Mouse (Mus musculus) liver, embryonic 14.5 days (tissue): ENCODE measurements around the gene Clec2h. TPM values are rescaled to one million over a fixed set of nuclear protein-coding genes. Genes with fewer than 3 reads are reported as not detected.

Source experiments
- ATAC-seq: fragments of 200-750 bp; cut with Nextera tagmentation; 2 replicates; pipeline ENCODE4 v1.8.0; 2017; ENCODE audit warnings: moderate number of reproducible peaks, mild to moderate bottlenecking, moderate library complexity; ENCODE audit not compliant: insufficient read depth
- DNase-seq, 3 experiments: peaks; one replicate each; pipeline ENCODE4 v3.0.0-alpha.2; 2012 to 2013; ENCODE audit warnings: low read depth in 3 of 3, low spot score in 3 of 3
- H3K27ac ChIP-seq: fragments of 300-500 bp; sonication (generic); 2 replicates; pipeline ENCODE4 v1.5.1; 2014; ENCODE audit warnings: moderate library complexity, mild to moderate bottlenecking, control low read depth, inconsistent platforms
- H3K27me3 ChIP-seq: fragments of 300-500 bp; sonication (generic); 2 replicates; pipeline ENCODE4 v1.6.1; 2014; ENCODE audit warnings: mild to moderate bottlenecking, low read length, moderate library complexity; ENCODE audit not compliant: control insufficient read depth, insufficient read depth
- H3K36me3 ChIP-seq: fragments of 300-500 bp; sonication (generic); replicated peaks from 2 replicates; pipeline ENCODE4 v1.6.1; 2014; ENCODE audit warnings: low read depth; ENCODE audit not compliant: control insufficient read depth, insufficient read depth
- H3K4me1 ChIP-seq, 2 experiments: fragments of 200-500 bp in 1 of 2; fragments of 300-500 bp in 1 of 2; sonication (generic) in 1 of 2; replicated peaks; 2 replicates each; pipeline ENCODE4 v1.6.1; 2012 to 2014; ENCODE audit warnings: antibody characterized with exemption in 1 of 2, inconsistent platforms in 1 of 2, low read length in 1 of 2; ENCODE audit not compliant: control insufficient read depth in 2 of 2, insufficient read depth in 2 of 2
- H3K4me2 ChIP-seq: fragments of 300-500 bp; sonication (generic); 2 replicates; pipeline ENCODE4 v1.6.1; 2014; ENCODE audit warnings: low read depth, mild to moderate bottlenecking, control low read depth, moderate library complexity
- H3K4me3 ChIP-seq, 2 experiments: fragments of 200-500 bp in 1 of 2; fragments of 300-500 bp in 1 of 2; sonication (generic) in 1 of 2; 2 replicates each; pipeline ENCODE4 v1.5.1; 2012 to 2014; ENCODE audit warnings: low read depth in 2 of 2, low read length in 2 of 2, mild to moderate bottlenecking in 2 of 2, control low read depth in 1 of 2, inconsistent platforms in 1 of 2, moderate library complexity in 1 of 2; ENCODE audit not compliant: insufficient read depth in 1 of 2
- H3K9ac ChIP-seq: fragments of 300-500 bp; sonication (generic); replicated peaks from 2 replicates; pipeline ENCODE4 v1.6.1; 2014; ENCODE audit warnings: mild to moderate bottlenecking, control low read depth, moderate library complexity
- H3K9me3 ChIP-seq: fragments of 300-500 bp; sonication (generic); 2 replicates; pipeline ENCODE4 v1.6.1; 2016; ENCODE audit warnings: low read length, mixed read lengths; ENCODE audit not compliant: control insufficient read depth
- CTCF ChIP-seq: IDR thresholded peaks from 2 replicates; pipeline ENCODE4 v1.5.1; 2016; ENCODE audit warnings: antibody characterized with exemption, low read depth, control low read depth
- EP300 ChIP-seq: IDR thresholded peaks from 2 replicates; pipeline ENCODE4 v1.6.1; 2016; ENCODE audit warnings: antibody characterized with exemption, low read depth
- WGBS: fragments of 180-500 bp; shearing (Covaris S2); extraction: QIAGEN DNeasy Blood & Tissue Kit; methylation state at CpG from one replicate; pipeline ENCODE4 v1.1.7; 2014; ENCODE audit not compliant: insufficient replicate concordance; 5-methylcytosine and 5-hydroxymethylcytosine counted together
- polyA plus RNA-seq, 2 experiments: library from polyadenylated mRNA; depleted of rRNA in 1 of 2; stranded (reverse) in 1 of 2; unstranded in 1 of 2; fragments of >200 nt; fragmentation: Nextera tagmentation in 1 of 2; extraction: Ambion mirVana in 1 of 2; gene quantifications; 2 replicates each; pipeline versions ENCODE4 v1.2.1 to v1.2.3; 2012 to 2014

Clec2h gene
- polyA plus RNA-seq, 2 experiments, result 0.07 TPM; not detected in 1

- TF ChIP-seq CTCF (no peak), EP300 (no peak)
These were observed 60.8 kb downstream of the Clec2h start, which contains the start of gene Klrb1 for GRCm38 (mm10) chr6:128722959-128723358. TSS of gene Klrb1 (minus strand) at chr6:128723059.

More at GRCm38 (mm10) chr6:128722959-128723358, 60.8 kb downstream of the Clec2h start, which contains the start of gene Klrb1:
- Histone ChIP-seq H3K4me3 (no peak within 1 kb of the TSS), H3K9me3 (no peaks in the 10 kb centered on the region), H3K4me2 (no peak within 1 kb of the TSS), H3K9ac (no peak within 1 kb of the TSS), H3K27ac (no peak within 1 kb of the TSS), H3K27me3 (no peaks in the 10 kb centered on the region), H3K36me3 (no peaks in the 10 kb centered on the region), H3K4me1 (no peaks in the 10 kb centered on the region)
- ATAC-seq, result no peak
- no peak for DNase-seq
- 56% methylated on average over 4 of the region's 4 CpGs for WGBS

Other genes starting within 250 kb of the Clec2h start
- 9.4 and 9.8 TPM in 2 replicates for gene Itfg2, start 237.5 kb upstream of the Clec2h start, polyA plus RNA-seq (2012; rRNA removed)
- gene Itfg2, start 237.5 kb upstream of the Clec2h start, polyA plus RNA-seq (2014; fragmentation: Nextera tagmentation; extraction: Ambion mirVana), result 8.7 and 11.9 TPM in 2 replicates
- gene Fkbp4, start 223.7 kb upstream of the Clec2h start, polyA plus RNA-seq (2012; rRNA removed), result 86.7 and 121 TPM in 2 replicates
- 158 and 179 TPM in 2 replicates for gene Fkbp4, start 223.7 kb upstream of the Clec2h start, polyA plus RNA-seq (2014; fragmentation: Nextera tagmentation; extraction: Ambion mirVana)
- gene Pzp, start 135.7 kb upstream of the Clec2h start, polyA plus RNA-seq (2012; rRNA removed), result 119 and 187 TPM in 2 replicates
- gene Pzp, start 135.7 kb upstream of the Clec2h start, polyA plus RNA-seq (2014; fragmentation: Nextera tagmentation; extraction: Ambion mirVana), result 201 and 204 TPM in 2 replicates
- gene A2ml1, start 80.8 kb upstream of the Clec2h start, polyA plus RNA-seq (2012; rRNA removed), result 4.0 and 7.9 TPM in 2 replicates
- gene A2ml1, start 80.8 kb upstream of the Clec2h start, polyA plus RNA-seq (2014; fragmentation: Nextera tagmentation; extraction: Ambion mirVana), result 12.7 and 13.1 TPM in 2 replicates
- 0.03 and 0.11 TPM in 2 replicates for gene Klrb1a, start 38.9 kb upstream of the Clec2h start, polyA plus RNA-seq (2012; rRNA removed)
- gene Klrb1a, start 38.9 kb upstream of the Clec2h start, polyA plus RNA-seq (2014; fragmentation: Nextera tagmentation; extraction: Ambion mirVana), result 0.14 and 0.55 TPM in 2 replicates
- gene Klrb1, start 60.7 kb downstream of the Clec2h start, polyA plus RNA-seq (2012; rRNA removed), result not detected in 2 replicates
- gene Klrb1, start 60.7 kb downstream of the Clec2h start, polyA plus RNA-seq (2014; fragmentation: Nextera tagmentation; extraction: Ambion mirVana), result not detected in 2 replicates
- gene Klrb1c, start 126.8 kb downstream of the Clec2h start, polyA plus RNA-seq (2012; rRNA removed), result 0.04 and 0.09 TPM in 2 replicates
- 0.09 and 0.25 TPM in 2 replicates for gene Klrb1c, start 126.8 kb downstream of the Clec2h start, polyA plus RNA-seq (2014; fragmentation: Nextera tagmentation; extraction: Ambion mirVana)
- gene Gm44511, start 163.9 kb downstream of the Clec2h start, polyA plus RNA-seq (2012; rRNA removed), result not detected in 2 replicates
- not detected in 2 replicates for gene Gm44511, start 163.9 kb downstream of the Clec2h start, polyA plus RNA-seq (2014; fragmentation: Nextera tagmentation; extraction: Ambion mirVana)
- 0.08 and 0.18 TPM in 2 replicates for gene Klrb1b, start 163.9 kb downstream of the Clec2h start, polyA plus RNA-seq (2012; rRNA removed)
- gene Klrb1b, start 163.9 kb downstream of the Clec2h start, polyA plus RNA-seq (2014; fragmentation: Nextera tagmentation; extraction: Ambion mirVana), result 0.13 TPM in 1 of 2 replicates, not detected in the other
- gene Clec2i, start 225.2 kb downstream of the Clec2h start, polyA plus RNA-seq (2012; rRNA removed), result 0.09 and 0.10 TPM in 2 replicates
- 0.08 TPM in 1 of 2 replicates, not detected in the other for gene Clec2i, start 225.2 kb downstream of the Clec2h start, polyA plus RNA-seq (2014; fragmentation: Nextera tagmentation; extraction: Ambion mirVana)
- 2.4 and 5.0 TPM in 2 replicates for gene BC035044, start 228.7 kb downstream of the Clec2h start, polyA plus RNA-seq (2012; rRNA removed)
- 5.4 and 10.6 TPM in 2 replicates for gene BC035044, start 228.7 kb downstream of the Clec2h start, polyA plus RNA-seq (2014; fragmentation: Nextera tagmentation; extraction: Ambion mirVana)